Mouse (Mus musculus): Measurements from ENCODE around the gene Sim2.

Gene Sim2

DNA sequence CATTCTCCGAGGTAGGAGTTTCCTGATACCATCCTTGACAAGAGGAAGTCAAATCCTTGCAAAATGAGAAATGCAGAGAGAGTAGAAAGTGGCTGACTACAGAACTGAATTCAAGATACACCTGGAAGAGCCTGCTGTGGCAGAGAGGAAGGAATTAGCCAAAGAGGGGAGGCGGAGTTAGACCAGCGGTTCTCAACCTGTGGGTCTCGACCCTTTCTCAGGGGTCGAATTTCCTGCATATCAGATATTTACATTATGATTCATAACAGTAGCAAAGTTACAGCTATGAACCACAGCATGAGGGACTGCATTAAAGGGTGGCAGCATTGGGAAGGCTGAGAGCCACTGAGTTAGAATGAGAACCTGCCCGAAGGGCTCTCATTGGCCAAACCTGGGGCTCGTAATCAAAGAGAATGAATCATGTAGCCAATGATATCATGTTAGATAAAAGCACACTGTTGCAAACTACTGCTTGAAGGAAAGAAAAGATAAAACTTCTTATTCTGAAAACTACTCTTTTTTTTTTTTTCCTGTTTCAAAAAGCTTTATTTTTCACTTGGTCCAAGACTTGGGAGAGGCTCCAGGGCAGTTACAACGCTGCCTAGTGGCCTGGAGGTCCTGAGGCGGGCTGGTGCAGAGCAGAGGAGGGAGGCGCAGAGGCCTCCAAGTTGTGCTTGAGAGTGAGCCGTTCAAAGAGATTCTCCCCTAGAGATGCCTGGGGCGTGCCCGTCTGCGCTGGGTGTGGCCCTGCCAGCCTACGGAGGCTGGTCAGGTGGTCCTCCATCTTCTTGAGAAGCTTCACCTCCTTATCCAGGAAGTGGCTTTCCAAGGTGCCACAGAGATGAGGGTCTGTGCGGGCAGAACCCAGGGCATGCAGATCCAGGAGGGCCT lies 84.2 kb downstream of the Sim2 start:
- no peak for DNase-seq

DNA sequence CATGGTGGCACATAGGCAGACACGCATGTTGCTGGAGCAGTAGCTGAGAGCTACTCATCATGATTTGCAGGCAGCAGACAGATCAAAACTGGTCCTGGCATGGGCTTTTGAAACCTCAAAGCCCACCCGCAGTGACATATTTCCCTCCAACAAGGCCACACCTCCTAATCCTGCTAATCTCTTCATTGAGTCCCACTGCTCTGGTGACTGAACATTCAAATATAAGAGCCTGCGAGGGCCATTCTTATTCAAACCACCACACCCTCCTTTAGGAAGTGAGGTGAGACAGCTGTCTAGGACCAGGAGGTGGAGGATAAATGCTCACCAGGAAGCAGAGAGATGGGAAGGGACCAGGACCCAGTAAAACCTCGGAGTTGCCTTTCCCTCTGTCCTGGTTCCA lies 85.5 kb downstream of the Sim2 start:
- DNase-seq: no peak

- DNase-seq: no peak
Measured at GRCm38 (mm10) chr16:94173361-94173760, 88.6 kb downstream of the Sim2 start.

GRCm38 (mm10) chr16:94175366-94175986 lies 90.7 kb downstream of the Sim2 start:
- no peak for DNase-seq
